In the genomic region with DNA sequence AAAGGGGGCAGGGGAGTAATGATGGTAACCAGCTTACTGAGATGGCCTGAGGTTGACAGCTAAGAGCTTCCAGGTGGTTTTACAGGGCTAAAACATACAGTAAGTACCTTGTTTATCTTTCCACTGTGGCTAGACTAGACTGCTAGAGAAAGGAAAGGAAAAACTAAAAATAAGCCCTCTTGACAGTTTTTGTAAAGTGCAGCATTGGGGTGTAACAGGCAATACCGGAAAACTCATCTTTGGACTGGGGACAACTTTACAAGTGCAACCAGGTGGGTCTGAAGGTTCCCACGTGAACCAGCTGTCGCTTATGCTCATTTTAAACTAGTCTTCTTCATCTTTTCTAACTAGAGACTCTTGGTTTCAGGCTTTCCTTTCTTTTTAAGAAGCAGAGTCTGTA, we compare ENCODE assay signal across 15 mouse cellular contexts.
DNase-seq lines count a peak whose midpoint lies in the region; ATAC-seq lines count a peak whose summit lies in the region.
"Had no signal": no experiment of that assay in that cellular context is flagged by ENCODE, and none has a peak within 500 bp of the region (broad histone marks: within the 10 kb centered on the region; RNA-seq: fewer than 3 reads in every experiment).

No protein-coding gene starts in this region.

- no peak overlapping the region for H3K9ac ChIP-seq in heart, embryonic 14.5 days (ENCODE audit: low read length)
- no peak overlapping the region for H3K9ac ChIP-seq in lung, embryonic 16.5 days (ENCODE audit: low read length)
- no peak overlapping the region for H3K9ac ChIP-seq in intestine, embryonic 15.5 days
- H3K9ac ChIP-seq: hindbrain, embryonic 15.5 days had no signal

- ATAC-seq in heart, embryonic 14.5 days (ENCODE audit: insufficient number of reproducible peaks, insufficient read depth, low FRiP score, low read depth): no peak
- ATAC-seq in lung, embryonic 16.5 days (ENCODE audit: low read depth): no peak
- ATAC-seq in CD4-positive, CD25-positive, alpha-beta regulatory T cell, adult 4 months: peak; percentile 22
- no peak for ATAC-seq in intestine, embryonic 15.5 days

- H3K4me3 ChIP-seq in heart, embryonic 14.5 days (ENCODE audit: control insufficient read depth in 1 of 2, insufficient read depth in 1 of 2, low read depth in 1 of 2, low read length in 2 of 2): no peak overlapping the region
- H3K4me3 ChIP-seq in heart, embryonic 10.5 days: no peak overlapping the region
- no peak overlapping the region for H3K4me3 ChIP-seq in lung, embryonic 16.5 days (ENCODE audit: low read length)
- H3K4me3 ChIP-seq in intestine, embryonic 15.5 days (replicated peaks): no peak overlapping the region
- H3K4me3 ChIP-seq: hindbrain, embryonic 15.5 days had no signal

- WGBS in heart, embryonic 14.5 days: 63% methylated on average over 3 of the region's 3 CpGs
- WGBS in heart, embryonic 10.5 days: 69% methylated on average over 3 of the region's 3 CpGs
- WGBS in lung, embryonic 16.5 days: 56% methylated on average over 3 of the region's 3 CpGs
- 49% methylated on average over 3 of the region's 3 CpGs for WGBS in intestine, embryonic 15.5 days

- no peaks in the 10 kb centered on the region for H3K27me3 ChIP-seq in heart, embryonic 14.5 days (ENCODE audit: control insufficient read depth, insufficient read depth, low read length)
- no peaks in the 10 kb centered on the region for H3K27me3 ChIP-seq in heart, embryonic 10.5 days (ENCODE audit: insufficient read depth, poor library complexity, severe bottlenecking)
- H3K27me3 ChIP-seq in lung, embryonic 16.5 days (ENCODE audit: control insufficient read depth, insufficient read depth, low read depth, low read length): no peaks in the 10 kb centered on the region
- no peaks in the 10 kb centered on the region for H3K27me3 ChIP-seq in intestine, embryonic 15.5 days (replicated peaks)
- H3K27me3 ChIP-seq: hindbrain, embryonic 15.5 days had no signal

- H3K4me1 ChIP-seq in heart, embryonic 14.5 days (ENCODE audit: control insufficient read depth in 2 of 2, insufficient read depth in 2 of 2, low read length in 2 of 2): peaks cover 16 to 42% of the 10 kb centered on the region in 2 experiments
- H3K4me1 ChIP-seq in heart, embryonic 10.5 days: peaks cover 46% of the 10 kb centered on the region
- peaks cover 31% of the 10 kb centered on the region for H3K4me1 ChIP-seq in lung, embryonic 16.5 days (replicated peaks; ENCODE audit: control insufficient read depth, insufficient read depth, low read length)
- peaks cover 20% of the 10 kb centered on the region; the same call in 1 of the 2 replicates for H3K4me1 ChIP-seq in intestine, embryonic 15.5 days (replicated peaks)

- H3K36me3 ChIP-seq in heart, embryonic 14.5 days (ENCODE audit: control insufficient read depth, insufficient read depth, low read length): no peaks in the 10 kb centered on the region
- H3K36me3 ChIP-seq in heart, embryonic 10.5 days: no peaks in the 10 kb centered on the region
- H3K36me3 ChIP-seq in lung, embryonic 16.5 days (ENCODE audit: control insufficient read depth, insufficient read depth, low read length): no peaks in the 10 kb centered on the region
- no peaks in the 10 kb centered on the region for H3K36me3 ChIP-seq in intestine, embryonic 15.5 days
- H3K36me3 ChIP-seq: hindbrain, embryonic 15.5 days had no signal

- no peaks in the 10 kb centered on the region for H3K9me3 ChIP-seq in heart, embryonic 14.5 days (ENCODE audit: control insufficient read depth, low read length)
- H3K9me3 ChIP-seq in heart, embryonic 10.5 days: no peaks in the 10 kb centered on the region
- H3K9me3 ChIP-seq in lung, embryonic 16.5 days (ENCODE audit: control insufficient read depth, low read length): no peaks in the 10 kb centered on the region
- H3K9me3 ChIP-seq in intestine, embryonic 15.5 days: no peaks in the 10 kb centered on the region
- H3K9me3 ChIP-seq: hindbrain, embryonic 15.5 days had no signal

- H3K27ac ChIP-seq in heart, embryonic 14.5 days (replicated peaks in 1 of 2; ENCODE audit: control insufficient read depth in 1 of 2, insufficient read depth in 1 of 2, low read depth in 2 of 2, low read length in 2 of 2): peak overlapping the region; percentile 21 to 49; a peak in 2 of 4 replicates
- H3K27ac ChIP-seq in heart, embryonic 10.5 days: no peak overlapping the region; the same call in none of the 2 replicates
- H3K27ac ChIP-seq in lung, embryonic 16.5 days (ENCODE audit: low read length): 0 out of 2 replicates have a peak overlapping the region, but pooled peaks have one; percentile 12
- H3K27ac ChIP-seq in intestine, embryonic 15.5 days: peak overlapping the region; percentile 38

- no peak overlapping the region for H3K4me2 ChIP-seq in heart, embryonic 14.5 days (ENCODE audit: low read length)
- H3K4me2 ChIP-seq in lung, embryonic 16.5 days (ENCODE audit: low read depth, low read length): no peak overlapping the region
- no peak overlapping the region for H3K4me2 ChIP-seq in intestine, embryonic 15.5 days (replicated peaks)
- H3K4me2 ChIP-seq: hindbrain, embryonic 15.5 days had no signal

- DNase-seq in heart, embryonic 10.5 days (ENCODE audit: low spot score): no peak
- DNase-seq in lung, postnatal 36 days: no peak
- no peak for DNase-seq in kidney, adult 11 months
- no peak for DNase-seq in embryo, embryonic 11 days
- DNase-seq: adrenal gland, adult 8-10 months; cerebellum, adult 8-10 months; layer of hippocampus, adult 9-11 months; right cerebral cortex, adult 18-20 months; spleen, adult 18-20 months; thymus, adult 18-20 months had no signal
